Mouse (Mus musculus): ENCODE measurements at regions not wholly inside any gene's neighbourhood (a gene's known extent, or its start where the extent isn't known, plus 50 kb on each side); places are given as distances from the start of the nearest gene placed in this dataset.
A peak's percentile ranks its signal among the peaks of the same experiment; 100 is the strongest.
"Not testable (repeated sequence)": the region's sequence is repeated elsewhere in the genome, so short reads cannot be mapped to it uniquely, and the experiment has no call there.

- DNase-seq (ENCODE audit: low spot score): no peak
Measured at GRCm38 (mm10) chr14:46591753-46592359, 168.5 kb upstream of the Cdkn3 start.

- no peak for DNase-seq (ENCODE audit: low spot score)
Measured at GRCm38 (mm10) chr14:46591211-46591610, 169.1 kb upstream of the Cdkn3 start.

- no peak for DNase-seq (ENCODE audit: low spot score)
Measured at GRCm38 (mm10) chr14:46586093-46586492, 174.2 kb upstream of the Cdkn3 start.

GRCm38 (mm10) chr14:46578051-46579000 is 182.0 kb upstream of the Cdkn3 start:
- no peak for DNase-seq (ENCODE audit: low spot score)

- no peak for DNase-seq (ENCODE audit: low spot score)
Measured at GRCm38 (mm10) chr14:46575889-46576288, 184.5 kb upstream of the Cdkn3 start.

GRCm38 (mm10) chr14:46575414-46575813 is 184.9 kb upstream of the Cdkn3 start:
- no peak for DNase-seq (ENCODE audit: low spot score)

- DNase-seq (ENCODE audit: low spot score): no peak
Measured at GRCm38 (mm10) chr14:46573401-46573800, 182.9 kb upstream of the Bmp4 start.

- DNase-seq (ENCODE audit: low spot score): not testable (repeated sequence)
Measured at GRCm38 (mm10) chr14:46572972-46573371, 182.5 kb upstream of the Bmp4 start.

- no peak for DNase-seq (ENCODE audit: low spot score)
Measured at GRCm38 (mm10) chr14:46571841-46572240, 181.4 kb upstream of the Bmp4 start.

GRCm38 (mm10) chr14:46569273-46569672 is 178.8 kb upstream of the Bmp4 start:
- no peak for DNase-seq (ENCODE audit: low spot score)

GRCm38 (mm10) chr14:46567411-46567780 is 176.9 kb upstream of the Bmp4 start:
- DNase-seq (ENCODE audit: low spot score): no peak

GRCm38 (mm10) chr14:46566681-46567410 is 176.4 kb upstream of the Bmp4 start:
- DNase-seq (ENCODE audit: low spot score): no peak

GRCm38 (mm10) chr14:46564998-46565397 is 174.5 kb upstream of the Bmp4 start:
- DNase-seq (ENCODE audit: low spot score): peak; percentile 42

- no peak for DNase-seq (ENCODE audit: low spot score)
Measured at GRCm38 (mm10) chr14:46562016-46562415, 171.5 kb upstream of the Bmp4 start.

GRCm38 (mm10) chr14:46553239-46553638 is 162.8 kb upstream of the Bmp4 start:
- DNase-seq (ENCODE audit: low spot score): no peak

- DNase-seq (ENCODE audit: low spot score): no peak
Measured at GRCm38 (mm10) chr14:46546146-46546545, 155.7 kb upstream of the Bmp4 start.

- DNase-seq (ENCODE audit: low spot score): no peak
Measured at GRCm38 (mm10) chr14:46539466-46540187, 149.2 kb upstream of the Bmp4 start.

- DNase-seq (ENCODE audit: low spot score): no peak
Measured at GRCm38 (mm10) chr14:46536002-46536762, 145.7 kb upstream of the Bmp4 start.

- DNase-seq (ENCODE audit: low spot score): no peak
Measured at GRCm38 (mm10) chr14:46532697-46533096, 142.2 kb upstream of the Bmp4 start.

- no peak for DNase-seq (ENCODE audit: low spot score)
Measured at GRCm38 (mm10) chr14:46530452-46530851, 140.0 kb upstream of the Bmp4 start.

- DNase-seq (ENCODE audit: low spot score): no peak
Measured at GRCm38 (mm10) chr14:46529086-46529715, 138.7 kb upstream of the Bmp4 start.

Measured in ovary, postnatal 14 days (tissue).